Mouse (Mus musculus) kidney, postnatal 14 days (tissue): ENCODE measurements around the gene Armh3.

Source experiments
- DNase-seq: peaks from one replicate; pipeline ENCODE4 v3.0.0; 2022; ENCODE audit warnings: mixed read lengths

The Armh3 gene

DNA sequence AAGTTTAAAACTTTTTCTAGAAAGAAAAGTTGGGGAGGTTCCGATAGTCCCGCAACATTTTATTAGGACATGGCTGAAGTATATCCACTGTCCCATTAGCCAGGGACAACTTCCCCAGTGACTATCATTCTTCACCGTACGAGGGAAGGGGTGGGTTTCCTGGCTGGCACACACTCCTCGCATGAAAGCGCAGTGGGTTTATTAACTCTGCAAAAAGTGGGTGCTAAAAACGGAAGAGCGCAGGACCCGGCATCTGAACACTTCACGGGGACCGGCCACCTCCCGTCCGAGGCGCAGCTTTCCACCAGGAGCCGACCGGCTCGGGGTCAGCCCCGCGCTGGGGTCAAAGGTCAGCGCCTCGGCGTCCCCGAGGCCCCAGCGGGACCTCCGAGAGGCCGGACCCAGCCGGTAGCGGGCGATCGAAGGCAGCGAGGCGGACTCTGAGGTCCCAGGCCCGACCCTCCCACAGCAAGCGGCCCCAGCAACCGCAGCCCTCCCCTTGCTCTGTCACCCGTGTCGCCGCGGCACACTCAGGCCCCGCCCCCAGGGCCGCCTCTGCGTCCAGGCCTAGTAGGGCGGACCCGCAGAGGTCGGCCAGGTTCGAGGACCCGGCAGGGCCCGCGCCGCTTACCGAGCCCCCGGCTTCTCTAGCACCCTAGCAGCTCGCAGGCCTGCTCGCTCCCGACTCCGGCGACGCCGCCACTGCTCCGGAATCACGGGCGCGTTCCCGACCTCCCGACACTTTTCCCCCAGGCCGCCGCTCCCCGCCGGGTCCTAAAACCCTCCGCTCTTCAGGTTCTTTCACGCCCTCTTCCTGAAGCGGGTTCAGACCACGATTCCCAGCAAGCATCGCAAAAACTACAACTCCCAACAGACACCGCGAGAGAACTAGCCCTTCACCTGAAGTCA is at the start of gene Armh3:
TSS of gene Armh3 (minus strand) at position 704 of the 909 bp plus-strand sequence.
- peak; percentile 96 for DNase-seq

DNA sequence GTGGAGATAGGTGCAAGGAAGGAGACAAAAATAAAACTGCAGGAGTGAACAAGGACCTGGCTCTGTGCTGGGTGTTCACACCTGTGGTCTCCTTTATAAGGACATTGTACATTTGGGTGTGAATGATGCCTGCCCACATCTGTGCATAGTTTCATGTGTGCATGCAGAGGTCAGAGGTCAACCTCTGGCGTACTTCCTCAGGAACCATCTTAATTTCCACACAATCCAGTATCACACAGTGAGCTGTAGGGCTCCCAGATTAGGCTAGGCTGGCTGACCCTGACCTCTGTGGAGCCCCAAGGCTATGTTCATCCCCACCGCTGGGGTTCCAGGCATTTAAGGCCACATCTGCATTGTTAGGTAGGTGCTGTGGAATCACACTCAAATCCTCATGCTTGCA is 49.1 kb upstream of the Armh3 start:
- no peak for DNase-seq

DNA sequence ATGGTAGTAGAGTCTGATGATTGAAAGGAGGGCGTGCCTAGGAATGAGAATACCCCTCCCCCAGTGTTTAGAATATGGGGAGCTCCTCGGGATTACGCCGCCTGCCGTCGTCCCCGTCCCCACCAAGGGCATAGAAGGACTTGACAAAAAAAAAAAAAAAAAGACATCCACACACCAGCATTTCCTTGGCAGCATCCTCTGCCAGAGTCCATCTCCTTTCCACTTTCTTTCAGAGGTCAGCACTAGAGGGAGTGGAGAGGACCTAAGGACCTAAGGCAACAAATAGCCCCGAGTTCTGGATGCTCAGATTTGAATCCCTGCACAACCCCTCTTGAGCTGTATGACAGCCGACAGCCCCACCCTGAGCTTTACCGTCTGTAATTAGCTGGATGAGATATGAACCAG is 48.3 kb upstream of the Armh3 start:
- DNase-seq = peak; percentile 32

DNA sequence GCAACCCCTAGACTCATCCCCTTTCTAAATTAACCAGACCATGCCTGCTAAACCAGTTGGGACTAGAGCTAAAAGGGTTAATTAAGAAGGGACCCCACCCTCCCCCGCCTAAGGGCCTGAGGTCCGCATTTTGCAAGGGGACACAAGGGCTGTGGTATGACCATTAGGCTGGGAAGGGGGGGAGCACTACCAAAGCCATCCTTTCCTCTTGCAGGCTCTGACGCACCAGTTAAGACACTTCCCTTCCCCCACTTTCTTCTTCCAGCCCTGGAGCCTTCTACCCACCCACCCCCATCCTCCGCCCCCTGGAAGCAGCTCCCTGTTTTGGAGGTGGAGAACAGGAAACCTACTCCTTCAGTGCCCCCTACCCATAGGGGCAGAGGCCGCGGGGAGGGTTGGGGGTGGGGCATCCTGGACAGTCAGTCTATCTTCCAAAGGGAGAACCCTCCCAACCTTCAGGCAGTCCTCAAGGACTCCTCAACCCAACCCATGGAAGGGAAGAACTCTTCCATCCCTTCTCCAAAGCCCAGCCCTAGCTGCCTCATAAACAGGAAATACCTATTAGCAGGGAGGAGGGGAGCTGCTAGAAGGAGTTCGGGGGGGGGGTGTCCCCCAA is 47.5 kb upstream of the Armh3 start:
- peak; percentile 79 for DNase-seq

DNA sequence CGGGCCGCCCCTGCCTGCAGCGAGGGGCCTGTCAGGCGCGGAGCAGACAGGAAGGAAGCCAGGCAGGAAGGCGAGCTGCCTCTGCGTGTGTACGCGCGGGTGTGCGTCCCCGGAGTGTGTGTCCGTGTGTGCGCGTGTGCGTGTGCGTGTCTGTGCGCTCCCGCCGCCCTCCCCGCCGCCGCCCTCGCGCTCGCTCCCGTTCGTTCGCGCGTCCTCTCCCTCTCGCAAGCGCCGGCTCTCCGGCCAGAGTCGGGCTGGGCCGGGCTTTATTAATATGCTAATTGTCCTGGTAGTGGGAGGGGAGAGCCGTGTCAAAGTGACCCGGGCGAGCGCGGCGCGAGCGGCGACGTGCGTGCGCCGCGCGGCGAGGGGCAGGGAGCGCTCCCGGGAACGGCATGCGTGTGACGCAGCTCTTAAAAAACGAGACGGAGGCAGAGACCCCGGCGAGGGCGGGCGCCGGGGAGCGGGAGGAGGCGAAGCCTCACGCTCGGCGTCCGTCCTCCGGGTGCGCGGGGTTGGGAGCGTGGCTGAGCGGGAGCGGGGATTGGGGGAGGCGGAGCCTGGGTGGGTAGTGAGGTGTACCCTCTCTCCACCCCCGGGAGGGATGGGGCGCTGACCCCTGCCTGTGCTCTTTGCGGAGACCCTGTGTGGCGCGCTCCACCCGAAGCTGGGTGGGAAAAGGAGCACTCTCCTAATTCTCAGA is 46.9 kb upstream of the Armh3 start, which contains the start of gene Ldb1:
TSS of gene Ldb1 (minus strand) at position 222 of the 703 bp plus-strand sequence.
- DNase-seq = peak; percentile 93

DNA sequence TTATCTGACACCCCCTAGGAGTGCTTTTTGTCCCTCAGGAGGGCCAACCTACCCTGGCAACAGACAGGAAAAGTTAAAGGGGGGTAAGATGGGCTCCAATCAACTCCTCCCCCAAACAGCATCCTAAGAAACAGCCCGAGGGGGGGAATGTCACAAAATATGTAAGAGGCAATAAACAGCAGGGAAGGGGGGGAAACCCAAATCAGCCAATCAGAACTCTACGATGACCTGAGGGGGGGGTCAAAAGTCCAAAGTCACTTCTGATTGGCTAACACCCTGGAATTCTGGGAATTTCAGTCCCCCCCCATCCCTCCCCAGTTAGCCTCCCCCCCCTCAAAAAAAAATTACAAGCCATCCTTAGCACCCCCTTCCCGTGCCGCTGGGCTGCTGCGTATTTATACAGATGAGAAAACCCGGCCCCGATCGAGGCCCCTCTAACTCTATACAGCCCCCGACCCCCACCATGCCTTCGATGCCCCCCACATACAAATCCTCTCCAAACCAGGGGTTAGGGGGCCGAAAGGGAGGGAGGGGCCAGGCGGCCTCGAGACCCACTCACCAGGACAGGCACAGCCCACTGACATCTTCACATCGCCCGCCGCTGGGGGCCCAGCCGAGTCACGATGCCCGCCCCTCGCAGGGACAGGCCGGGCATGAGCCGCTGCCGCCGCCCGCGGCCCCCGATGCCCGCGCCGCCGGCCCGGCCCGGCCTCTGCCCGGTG is 46.1 kb upstream of the Armh3 start, which contains the start of gene Pprc1:
TSS of gene Pprc1 (plus strand) at position 616 of the 722 bp plus-strand sequence.
- DNase-seq = peak; percentile 81

DNA sequence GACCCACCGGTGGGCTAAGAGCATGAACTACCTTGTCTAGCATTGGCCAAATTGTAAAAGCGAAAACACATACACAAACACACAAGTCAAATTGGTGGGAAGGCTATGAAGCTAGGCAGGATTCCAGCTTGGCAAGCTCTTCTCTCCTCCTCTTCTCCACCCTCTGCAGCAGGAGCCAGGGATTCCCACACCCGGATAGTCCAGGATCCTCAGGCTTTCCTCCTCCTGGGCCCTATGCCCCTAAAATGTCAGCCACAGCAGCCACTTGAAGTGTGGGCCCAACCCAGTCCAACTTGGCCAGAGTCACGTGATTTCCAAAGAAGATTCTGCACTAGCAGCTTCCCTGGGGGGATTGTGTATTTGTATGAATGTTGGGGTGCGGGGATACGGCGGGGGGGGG is 45.1 kb upstream of the Armh3 start:
- DNase-seq = peak; percentile 37

DNA sequence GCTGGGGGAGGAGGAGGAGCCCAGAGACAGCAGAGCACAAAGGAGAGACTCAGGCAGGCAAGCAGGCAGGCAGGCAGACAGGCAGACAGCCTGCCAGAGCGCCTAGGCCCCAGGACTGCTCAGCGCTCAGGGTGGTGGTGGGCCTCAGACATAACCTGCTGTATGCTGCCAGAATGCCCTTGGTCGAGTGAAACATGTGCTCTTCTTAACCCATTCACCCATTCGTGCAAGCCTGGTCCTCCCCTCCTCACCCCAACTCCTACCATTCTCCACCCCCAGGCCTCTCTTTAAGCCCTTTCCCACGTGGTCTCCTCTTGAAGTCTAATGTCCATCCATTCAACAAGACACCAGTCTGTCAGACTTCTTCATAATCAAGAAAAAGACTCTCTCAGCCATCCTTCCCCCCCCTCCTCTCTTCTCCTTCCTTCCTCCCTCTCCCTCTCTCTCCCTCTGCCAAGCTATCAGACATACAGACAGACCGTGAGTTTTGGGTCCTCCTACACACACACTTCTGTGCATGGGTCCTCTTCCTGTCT is 44.3 kb upstream of the Armh3 start:
- DNase-seq = peak; percentile 30

DNA sequence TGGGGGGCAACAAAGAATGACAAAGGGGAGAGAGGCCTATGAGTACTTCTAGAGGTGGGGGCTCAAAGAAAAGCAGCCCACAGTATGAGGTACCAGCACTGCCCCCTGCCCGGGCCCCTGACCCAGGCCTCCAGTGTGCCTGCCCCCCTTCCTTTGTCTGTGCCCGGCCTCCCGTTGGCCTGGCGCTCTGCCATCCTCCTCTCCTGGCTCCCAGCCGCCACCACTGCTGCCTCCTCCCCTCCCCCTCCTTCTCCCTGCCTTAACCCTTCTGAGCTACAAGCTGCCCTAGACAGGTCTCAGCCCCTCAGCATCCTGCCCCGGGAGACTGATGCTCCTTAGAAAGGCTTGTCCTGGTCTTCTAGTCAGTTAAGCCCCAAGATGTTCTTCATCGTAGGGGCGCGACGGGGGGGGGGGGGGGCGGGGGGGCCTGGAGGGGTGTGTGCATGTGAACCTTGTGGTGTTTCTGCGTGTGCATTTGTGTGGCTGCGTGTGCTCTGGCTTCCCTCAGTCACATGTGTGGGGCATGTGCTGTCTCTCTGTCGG is 43.7 kb upstream of the Armh3 start:
- DNase-seq = peak; percentile 94

DNA sequence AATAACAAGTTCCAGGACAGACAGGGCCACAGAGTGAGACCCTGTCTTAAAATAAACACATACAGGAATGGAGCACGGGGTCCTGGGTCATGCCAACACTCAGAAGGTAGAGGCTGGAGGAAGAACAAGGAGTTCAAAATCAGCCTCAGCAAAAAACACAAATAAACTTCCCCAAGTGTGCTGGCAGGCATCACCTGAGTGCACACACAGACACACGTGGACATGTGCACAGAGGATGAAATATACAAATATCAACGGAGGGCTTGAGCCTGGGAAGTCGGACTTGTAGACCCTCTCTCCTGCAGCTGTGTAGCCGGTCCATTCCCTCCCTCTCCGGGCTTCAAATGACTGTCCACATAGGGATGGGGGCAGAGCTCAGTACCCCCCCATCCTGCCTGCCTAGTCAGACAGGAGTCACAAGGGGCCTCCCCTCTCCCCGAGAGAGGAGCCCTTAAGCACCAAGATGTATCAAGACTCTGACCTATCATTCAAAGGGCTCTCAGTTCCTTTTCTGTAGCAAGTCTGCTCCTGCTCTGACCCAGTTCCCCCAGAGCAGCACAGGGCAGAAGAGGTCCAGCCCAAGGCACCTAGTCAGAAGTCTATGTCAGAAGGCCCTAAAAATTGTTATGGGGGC is 43.1 kb upstream of the Armh3 start:
- DNase-seq = no peak

DNA sequence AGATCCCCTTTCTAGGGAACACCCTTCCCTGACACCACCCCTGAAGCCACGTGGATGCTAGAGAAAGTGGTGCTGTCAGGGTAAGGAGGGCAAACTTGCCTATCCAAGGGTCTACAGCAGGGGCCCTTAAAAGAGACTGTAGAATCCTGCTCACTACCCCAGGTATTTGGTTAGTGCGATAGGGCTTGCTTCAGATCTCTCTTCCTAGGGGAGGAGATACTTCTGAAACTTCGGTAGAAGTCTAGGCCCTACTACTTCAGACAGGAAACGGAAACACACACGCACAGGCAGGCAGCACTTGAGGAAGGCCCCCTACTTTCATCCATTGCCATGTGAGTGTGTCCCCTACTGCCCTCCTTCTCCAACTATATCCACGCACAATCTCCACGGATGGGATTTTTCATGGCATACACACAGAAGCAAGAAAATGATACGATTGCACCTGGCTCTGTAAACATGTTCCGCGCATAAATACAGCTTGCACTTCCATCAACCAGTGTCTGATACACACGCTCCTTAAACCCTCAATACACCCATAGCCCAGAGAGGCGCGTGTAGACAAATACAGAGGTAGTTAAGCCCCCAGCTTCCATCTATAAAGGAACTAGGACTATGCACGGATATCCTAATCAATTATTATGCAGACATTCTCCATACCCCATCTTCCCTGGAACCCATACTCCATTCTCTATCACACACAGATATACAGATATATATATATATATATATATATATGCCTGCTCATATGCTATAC is 42.0 kb upstream of the Armh3 start:
- no peak for DNase-seq

DNA sequence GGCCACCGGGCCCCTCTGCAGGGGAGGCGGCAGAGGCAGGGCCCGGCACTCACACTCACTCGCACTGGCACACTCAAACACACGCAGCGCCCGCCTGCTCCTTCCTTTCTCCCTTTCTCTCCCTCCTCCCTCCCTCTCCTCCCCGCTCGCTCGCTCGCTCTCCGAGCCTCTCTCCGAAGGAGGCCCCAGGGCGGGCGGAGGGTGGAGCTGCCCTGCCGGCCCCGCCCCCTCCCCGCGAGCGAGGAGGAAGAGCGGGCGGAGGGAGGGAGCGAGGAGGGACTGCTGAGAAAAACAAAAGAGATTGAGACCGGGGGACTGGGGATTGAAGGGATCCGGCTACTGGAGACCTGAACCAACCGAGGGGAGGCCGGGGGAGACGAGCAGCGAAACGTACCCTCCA is 41.2 kb upstream of the Armh3 start:
- peak; percentile 94 for DNase-seq

DNA sequence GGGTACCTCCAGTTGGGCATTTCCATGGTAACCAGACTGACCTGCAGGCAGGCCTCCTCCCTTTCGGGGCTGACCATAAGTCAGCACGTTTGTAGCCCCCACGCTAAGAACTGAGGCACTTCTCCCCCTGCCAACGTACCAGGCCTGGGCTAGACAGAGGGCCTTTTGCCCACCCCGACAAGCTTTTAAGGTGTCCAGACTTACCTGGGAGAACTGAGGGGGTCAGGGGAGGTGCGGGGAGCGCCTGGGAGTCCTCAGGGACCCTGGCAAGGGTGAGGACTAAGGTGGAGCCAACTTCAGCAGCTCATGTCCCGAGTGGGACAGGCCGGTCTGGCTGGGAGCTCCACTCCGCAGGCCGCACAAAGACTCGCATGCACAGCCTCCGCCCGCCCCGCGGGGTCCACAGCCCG is 40.6 kb upstream of the Armh3 start:
- peak; percentile 39 for DNase-seq

DNA sequence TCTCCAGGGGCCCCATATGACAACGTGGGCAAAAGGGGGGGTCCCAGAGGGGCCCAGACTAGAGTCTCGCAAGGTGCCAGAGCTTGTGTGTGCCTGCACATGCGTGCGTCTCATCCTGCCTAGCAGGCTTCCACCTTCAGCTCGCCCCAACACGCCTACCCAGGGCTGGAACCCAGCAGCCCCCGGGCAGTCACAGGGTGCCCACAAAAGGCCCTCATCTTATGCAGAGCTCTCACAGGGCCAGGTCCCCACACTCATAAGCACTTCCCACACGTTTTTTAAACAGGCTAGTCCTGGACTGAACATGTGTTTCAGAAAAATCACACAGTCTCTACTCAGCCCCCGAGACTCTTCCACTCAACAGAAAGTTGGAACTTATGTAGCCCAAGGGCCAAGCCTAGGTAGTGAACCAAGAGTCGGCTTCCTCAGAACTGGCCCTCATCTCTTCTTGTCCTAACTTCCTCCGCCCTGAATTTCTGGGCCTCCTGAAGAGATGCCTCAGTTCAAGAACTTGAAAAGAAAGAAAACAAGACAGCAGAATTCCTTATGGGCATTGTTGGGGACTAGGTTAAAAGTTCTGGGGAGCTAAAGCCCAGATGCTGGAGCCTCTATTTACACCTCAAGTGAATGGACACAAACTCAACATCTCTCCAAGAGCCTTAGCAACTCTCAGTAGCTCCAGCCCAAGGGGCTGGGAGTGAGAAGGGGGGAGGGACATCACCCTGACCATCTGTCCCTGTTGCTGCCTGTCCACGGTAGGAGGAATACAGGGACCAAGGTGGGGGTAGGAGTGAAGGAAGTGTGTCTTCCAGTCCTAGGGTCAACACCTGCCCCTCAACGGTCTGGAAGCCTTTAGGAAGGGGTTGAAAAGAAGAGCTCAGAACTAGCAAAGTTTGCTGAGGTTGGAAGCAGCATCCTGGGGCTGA is 39.9 kb upstream of the Armh3 start:
- no peak for DNase-seq

DNA sequence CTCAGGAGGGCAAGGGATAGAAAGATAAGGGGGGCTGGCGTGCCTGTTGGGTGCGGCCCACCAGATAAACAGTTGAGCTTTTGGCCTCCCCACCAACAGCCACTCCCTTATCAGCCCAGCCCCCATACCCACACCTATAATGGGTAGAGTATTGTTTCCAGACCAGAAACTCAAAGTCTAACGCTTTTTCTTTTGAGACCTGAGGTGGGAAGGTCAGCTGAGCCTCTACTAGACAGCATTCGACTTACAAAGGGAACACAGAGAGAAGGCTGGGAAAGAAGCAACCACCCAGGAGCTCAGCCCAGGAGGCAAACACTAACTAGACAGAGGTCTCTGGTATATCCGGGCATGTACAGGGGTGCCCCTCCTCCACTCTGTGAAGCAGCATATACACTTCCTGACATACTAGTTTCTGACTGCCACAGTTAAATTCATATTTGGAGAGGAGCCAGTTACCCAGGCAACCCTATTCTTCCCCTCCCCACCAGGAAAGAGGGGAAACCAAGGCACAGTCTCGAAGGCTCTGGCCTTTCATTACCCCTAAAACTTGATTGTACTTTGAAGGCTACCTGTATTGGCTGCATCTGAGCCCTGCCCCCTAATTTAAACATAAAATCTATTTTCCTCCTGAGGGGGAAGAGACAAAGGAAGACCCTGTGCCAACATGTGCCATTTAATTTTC is 39.1 kb upstream of the Armh3 start:
- DNase-seq = peak; percentile 38

DNA sequence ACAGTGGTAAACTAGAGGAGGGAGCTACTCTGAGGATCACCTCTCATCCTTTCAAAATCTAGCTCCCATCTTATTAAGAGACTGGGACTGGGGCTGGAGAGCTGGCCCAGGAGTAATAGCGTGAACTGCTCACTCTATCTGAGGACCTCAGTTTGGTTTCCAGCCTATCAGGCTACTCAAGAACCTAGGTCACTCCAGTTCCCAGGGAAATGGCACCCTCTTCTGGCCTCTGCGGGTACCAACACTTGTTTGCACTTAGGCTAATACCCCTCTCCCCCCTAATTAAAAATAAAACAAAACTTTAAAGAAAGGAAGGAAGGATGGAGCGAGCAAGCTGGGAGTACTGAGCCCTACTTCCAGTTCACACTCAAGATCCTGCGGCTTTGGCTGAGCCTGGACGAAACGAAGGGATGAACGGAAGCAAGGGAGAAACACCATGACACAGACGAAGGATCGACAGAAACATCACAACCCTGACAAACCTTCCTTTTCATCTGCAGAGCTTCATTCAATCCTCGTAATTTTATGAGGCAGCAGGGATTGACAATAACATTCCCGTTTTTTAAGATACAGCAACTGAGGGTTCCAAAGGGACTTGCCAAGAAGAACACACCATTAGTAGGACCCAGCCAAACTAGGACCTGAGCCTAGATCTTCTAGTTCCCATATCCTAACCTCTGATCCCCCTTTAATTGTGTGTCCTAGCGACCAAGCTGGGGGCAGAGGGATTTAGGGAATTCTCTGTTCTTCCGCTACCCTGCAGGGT is 38.4 kb upstream of the Armh3 start:
- peak; percentile 28 for DNase-seq

DNA sequence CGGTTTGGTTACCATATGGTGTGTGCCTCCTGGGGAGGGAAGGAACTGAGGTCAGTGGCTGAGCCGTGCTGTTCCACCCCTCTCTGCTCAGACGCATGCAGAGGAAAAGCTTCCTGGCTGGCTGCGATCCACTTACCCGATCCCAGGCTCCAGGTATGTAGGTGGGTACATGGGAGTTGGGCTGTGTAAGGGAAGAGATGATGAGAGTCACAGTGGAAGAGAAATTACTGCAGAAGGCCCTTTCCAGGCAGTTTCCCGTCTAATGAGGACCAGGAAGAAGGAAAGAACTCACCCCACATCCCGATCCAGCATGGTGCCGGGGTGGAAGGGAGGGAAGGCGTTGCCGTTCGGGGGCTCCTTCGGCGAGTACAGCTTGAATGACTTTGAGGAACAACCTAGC is 37.7 kb upstream of the Armh3 start:
- no peak for DNase-seq

DNA sequence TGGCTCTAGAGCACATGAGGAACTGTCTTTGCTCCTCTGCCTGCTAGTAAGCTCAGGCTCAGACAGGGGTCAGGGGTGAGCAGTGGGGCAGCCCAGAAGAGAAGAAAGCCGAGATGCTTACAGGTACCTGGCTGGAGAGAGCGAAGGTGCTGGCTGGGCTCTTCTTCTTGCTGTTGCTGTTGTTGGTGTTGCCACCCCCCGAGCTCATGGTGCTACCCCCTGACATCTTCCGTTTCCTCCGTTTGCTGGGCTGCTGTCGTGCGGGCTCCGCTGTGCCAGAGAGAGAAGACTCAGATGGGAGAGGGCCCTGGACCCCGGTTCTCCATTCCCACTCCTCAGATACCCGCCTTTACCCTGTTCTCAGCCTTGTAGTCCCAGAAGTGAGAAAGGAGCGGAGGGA is 35.6 kb upstream of the Armh3 start:
- no peak for DNase-seq
